In the genomic region with DNA sequence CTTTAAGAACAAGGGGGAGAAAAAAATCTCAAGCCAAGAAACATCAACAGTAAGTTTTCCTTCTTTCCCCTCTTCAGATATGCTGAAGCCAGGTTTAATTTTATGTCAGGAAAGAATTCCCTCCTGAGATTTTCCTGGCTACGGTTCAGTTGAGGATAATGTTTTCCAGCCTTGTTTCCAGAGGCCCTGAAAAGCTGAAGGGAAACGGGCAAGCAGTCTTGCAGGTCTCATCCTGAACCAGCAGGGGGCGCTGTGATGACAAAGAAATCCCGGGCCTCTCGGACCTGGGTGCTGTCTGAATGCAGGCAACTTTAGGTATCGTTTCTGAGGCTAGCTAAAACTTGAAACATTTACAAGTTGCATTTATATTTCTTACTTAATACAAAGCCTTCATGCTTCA, we compare ENCODE assay signal across 8 mouse cellular contexts.
DNase-seq lines count a peak whose midpoint lies in the region; ATAC-seq lines count a peak whose summit lies in the region.

No protein-coding gene starts in this region.

- H3K36me3 ChIP-seq in kidney, embryonic 16.5 days (ENCODE audit: insufficient read depth, low read length): no peaks in the 10 kb centered on the region
- H3K36me3 ChIP-seq in liver, embryonic 11.5 days (ENCODE audit: control insufficient read depth, insufficient read depth, low read length): no peaks in the 10 kb centered on the region
- H3K36me3 ChIP-seq in neural tube, embryonic 11.5 days (ENCODE audit: control insufficient read depth, insufficient read depth, low read length): no peaks in the 10 kb centered on the region
- no peaks in the 10 kb centered on the region for H3K36me3 ChIP-seq in stomach, embryonic 16.5 days (ENCODE audit: control insufficient read depth, insufficient read depth, low read length)

- H3K27me3 ChIP-seq in kidney, embryonic 16.5 days (ENCODE audit: insufficient read depth, low read length): no peaks in the 10 kb centered on the region
- H3K27me3 ChIP-seq in liver, embryonic 11.5 days (replicated peaks; ENCODE audit: control insufficient read depth, insufficient read depth, low read length): no peaks in the 10 kb centered on the region
- H3K27me3 ChIP-seq in neural tube, embryonic 11.5 days (ENCODE audit: control insufficient read depth, insufficient read depth, low read length): no peaks in the 10 kb centered on the region
- H3K27me3 ChIP-seq in stomach, embryonic 16.5 days (ENCODE audit: control insufficient read depth, insufficient read depth, low read length): no peaks in the 10 kb centered on the region

- no peaks in the 10 kb centered on the region for H3K9me3 ChIP-seq in kidney, embryonic 16.5 days (ENCODE audit: low read length)
- H3K9me3 ChIP-seq in liver, embryonic 11.5 days (ENCODE audit: control insufficient read depth, low read length): no peaks in the 10 kb centered on the region
- no peaks in the 10 kb centered on the region for H3K9me3 ChIP-seq in neural tube, embryonic 11.5 days (ENCODE audit: control insufficient read depth, low read length)
- no peaks in the 10 kb centered on the region for H3K9me3 ChIP-seq in stomach, embryonic 16.5 days (replicated peaks; ENCODE audit: control insufficient read depth, low read length)

- H3K9ac ChIP-seq in kidney, embryonic 16.5 days (replicated peaks; ENCODE audit: low read length): no peak overlapping the region
- no peak overlapping the region for H3K9ac ChIP-seq in liver, embryonic 11.5 days (ENCODE audit: low read depth, low read length)
- H3K9ac ChIP-seq in neural tube, embryonic 11.5 days (ENCODE audit: low read length): no peak overlapping the region
- H3K9ac ChIP-seq in stomach, embryonic 16.5 days (ENCODE audit: low read length): no peak overlapping the region

- peak; percentile 5 for DNase-seq in cerebellum, adult 11 months
- DNase-seq in embryo, embryonic 11 days: peak; percentile 86
- DNase-seq in liver, embryonic 11.5 days (ENCODE audit: low spot score): peak; percentile 64
- peak; percentile 83 for DNase-seq in neural tube, embryonic 11.5 days (ENCODE audit: low spot score)

- H3K4me3 ChIP-seq in kidney, embryonic 16.5 days (ENCODE audit: low read length): no peak overlapping the region
- no peak overlapping the region for H3K4me3 ChIP-seq in liver, embryonic 11.5 days (ENCODE audit: low read depth, low read length)
- H3K4me3 ChIP-seq in neural tube, embryonic 11.5 days (ENCODE audit: low read depth, low read length): no peak overlapping the region
- no peak overlapping the region for H3K4me3 ChIP-seq in stomach, embryonic 16.5 days (replicated peaks; ENCODE audit: low read length)

- no peak for ATAC-seq in cerebellum, adult (ENCODE audit: insufficient number of reproducible peaks, low FRiP score, low TSS enrichment)
- ATAC-seq in granulocyte monocyte progenitor cell, adult 5-6 weeks (replicated peaks; ENCODE audit: poor library complexity, severe bottlenecking): peak; percentile 78
- peak; percentile 89 for ATAC-seq in kidney, embryonic 16.5 days (ENCODE audit: low FRiP score, low TSS enrichment)
- no peak for ATAC-seq in liver, embryonic 11.5 days (replicated peaks; ENCODE audit: low FRiP score)
- ATAC-seq in neural tube, embryonic 11.5 days (ENCODE audit: insufficient read depth, low FRiP score, low TSS enrichment): peak; percentile 53; the same call in 1 of the 2 replicates
- peak; percentile 78 for ATAC-seq in stomach, embryonic 16.5 days (ENCODE audit: insufficient read depth, low FRiP score)

- H3K4me1 ChIP-seq in kidney, embryonic 16.5 days (ENCODE audit: insufficient read depth, low read length): peaks cover 3% of the 10 kb centered on the region
- H3K4me1 ChIP-seq in liver, embryonic 11.5 days (replicated peaks; ENCODE audit: control insufficient read depth, insufficient read depth, low read length): no peaks in the 10 kb centered on the region
- H3K4me1 ChIP-seq in neural tube, embryonic 11.5 days (ENCODE audit: control insufficient read depth, insufficient read depth, low read length): no peaks in the 10 kb centered on the region
- no peaks in the 10 kb centered on the region for H3K4me1 ChIP-seq in stomach, embryonic 16.5 days (ENCODE audit: control insufficient read depth, insufficient read depth, low read length)

- no peak overlapping the region for H3K4me2 ChIP-seq in kidney, embryonic 16.5 days (replicated peaks; ENCODE audit: low read depth, low read length)
- H3K4me2 ChIP-seq in liver, embryonic 11.5 days: no peak overlapping the region
- H3K4me2 ChIP-seq in neural tube, embryonic 11.5 days (ENCODE audit: low read depth): no peak overlapping the region
- H3K4me2 ChIP-seq in stomach, embryonic 16.5 days (ENCODE audit: low read depth, low read length): no peak overlapping the region

- WGBS in kidney, embryonic 16.5 days: under 1% methylated on average over 6 of the region's 6 CpGs
- 6% methylated on average over 6 of the region's 6 CpGs for WGBS in liver, embryonic 11.5 days
- 9% methylated on average over 6 of the region's 6 CpGs for WGBS in neural tube, embryonic 11.5 days
- WGBS in stomach, embryonic 16.5 days: 3% methylated on average over 6 of the region's 6 CpGs

- no peak overlapping the region for H3K27ac ChIP-seq in kidney, embryonic 16.5 days (ENCODE audit: low read length)
- no peak overlapping the region for H3K27ac ChIP-seq in liver, embryonic 11.5 days (ENCODE audit: low read depth, low read length)
- H3K27ac ChIP-seq in neural tube, embryonic 11.5 days (ENCODE audit: low read depth, low read length): no peak overlapping the region
- 0 out of 2 replicates have a peak overlapping the region, but pooled peaks have one; percentile 10 for H3K27ac ChIP-seq in stomach, embryonic 16.5 days (ENCODE audit: low read length)

Comparison
In these comparisons a context has a peak if more than half of its experiments do, and no peak if none do; other contexts are left out.
1. DNase-seq: peak in every context shown above with its lines; median percentile 86 in embryo, embryonic 11 days; 83 in neural tube, embryonic 11.5 days; 64 in liver, embryonic 11.5 days; 5 in cerebellum, adult 11 months.
2. ATAC-seq: peak in granulocyte monocyte progenitor cell, adult 5-6 weeks (single experiment), kidney, embryonic 16.5 days (single experiment), neural tube, embryonic 11.5 days (single experiment) and stomach, embryonic 16.5 days (single experiment); none in cerebellum, adult (single experiment) and liver, embryonic 11.5 days (single experiment).